Mouse (Mus musculus) stomach, postnatal 0 days (tissue): Measurements from ENCODE around the gene Ngb.

ENCODE experiments used
- CTCF ChIP-seq: IDR thresholded peaks from 2 replicates; pipeline ENCODE4 v1.5.1; 2016; ENCODE audit warnings: antibody characterized with exemption, low read depth, mild to moderate bottlenecking, moderate library complexity
- EP300 ChIP-seq: optimal IDR thresholded peaks from 2 replicates; pipeline ENCODE3; 2016; ENCODE audit warnings: antibody characterized with exemption

DNA sequence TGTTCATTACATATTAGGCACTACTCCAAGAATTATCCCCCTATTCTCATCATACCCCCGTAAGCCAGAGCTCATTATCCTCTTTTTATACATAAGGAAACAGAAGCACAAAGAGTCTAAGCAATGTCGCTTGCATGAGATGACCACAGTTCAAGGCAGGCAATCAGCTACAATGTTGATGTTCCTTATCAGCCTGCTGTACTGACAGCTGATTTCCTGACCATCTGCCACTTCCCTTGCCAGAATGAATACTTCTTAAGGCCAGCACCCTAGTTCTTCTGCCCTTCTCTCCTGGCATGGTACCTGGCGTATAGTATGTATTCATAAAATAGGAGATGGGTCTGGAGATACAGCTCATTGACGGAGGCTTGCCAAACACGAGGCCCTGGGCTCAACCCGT, 29.9 kb upstream of the Ngb start:
- TF ChIP-seq CTCF = no peak
- no peak for TF ChIP-seq EP300
